Mouse (Mus musculus) lung, embryonic 14.5 days (tissue): Measurements from ENCODE around the gene Tec. TPM values are rescaled to one million over a fixed set of nuclear protein-coding genes. Genes with fewer than 3 reads are reported as not detected.

Experiments
- ATAC-seq: fragments of 200-750 bp; cut with Nextera tagmentation; 2 replicates; pipeline ENCODE4 v1.8.0; 2017; ENCODE audit warnings: mild to moderate bottlenecking, moderate TSS enrichment, moderate library complexity; ENCODE audit not compliant: insufficient read depth
- DNase-seq: peaks from one replicate; pipeline ENCODE4 v3.0.0-alpha.2; 2015
- H3K27ac ChIP-seq: fragments of 300-500 bp; sonication (generic); 2 replicates; pipeline ENCODE4 v1.5.1; 2014; ENCODE audit warnings: low read depth, mild to moderate bottlenecking, moderate library complexity
- H3K27me3 ChIP-seq: fragments of 300-500 bp; sonication (generic); 2 replicates; pipeline ENCODE4 v1.6.1; 2014; ENCODE audit warnings: low read length, control low read depth; ENCODE audit not compliant: insufficient read depth
- H3K36me3 ChIP-seq: fragments of 300-500 bp; sonication (generic); 2 replicates; pipeline ENCODE4 v1.6.1; 2014; ENCODE audit warnings: control low read depth; ENCODE audit not compliant: insufficient read depth
- H3K4me1 ChIP-seq: fragments of 300-500 bp; sonication (generic); 2 replicates; pipeline ENCODE4 v1.6.1; 2014; ENCODE audit warnings: antibody characterized with exemption, control low read depth; ENCODE audit not compliant: insufficient read depth
- H3K4me2 ChIP-seq: fragments of 300-500 bp; sonication (generic); 2 replicates; pipeline ENCODE4 v1.6.1; 2014; ENCODE audit warnings: mild to moderate bottlenecking
- H3K4me3 ChIP-seq: fragments of 300-500 bp; sonication (generic); 2 replicates; pipeline ENCODE4 v1.5.1; 2014; ENCODE audit warnings: low read depth, low read length
- H3K9ac ChIP-seq: fragments of 300-500 bp; sonication (generic); 2 replicates; pipeline ENCODE4 v1.6.1; 2014
- H3K9me3 ChIP-seq: fragments of 300-500 bp; sonication (generic); 2 replicates; pipeline ENCODE4 v1.6.1; 2016; ENCODE audit warnings: low read depth, low read length, control low read depth
- CTCF ChIP-seq: IDR thresholded peaks from 2 replicates; pipeline ENCODE4 v1.5.1; 2016; ENCODE audit warnings: antibody characterized with exemption, low read depth
- WGBS: fragments of 180-500 bp; shearing (Covaris S2); extraction: QIAGEN DNeasy Blood & Tissue Kit; methylation state at CpG from one replicate; pipeline ENCODE4 v1.1.7; 2014; 5-methylcytosine and 5-hydroxymethylcytosine counted together
- polyA plus RNA-seq: library from polyadenylated mRNA; unstranded; fragments of >200 nt; fragmentation: Nextera tagmentation; extraction: Ambion mirVana; gene quantifications from 2 replicates; pipeline ENCODE4 v1.2.1, GENCODE M21; 2014

Gene Tec
- polyA plus RNA-seq, 1 experiment from 2014 or later, result 3.5 TPM

DNA sequence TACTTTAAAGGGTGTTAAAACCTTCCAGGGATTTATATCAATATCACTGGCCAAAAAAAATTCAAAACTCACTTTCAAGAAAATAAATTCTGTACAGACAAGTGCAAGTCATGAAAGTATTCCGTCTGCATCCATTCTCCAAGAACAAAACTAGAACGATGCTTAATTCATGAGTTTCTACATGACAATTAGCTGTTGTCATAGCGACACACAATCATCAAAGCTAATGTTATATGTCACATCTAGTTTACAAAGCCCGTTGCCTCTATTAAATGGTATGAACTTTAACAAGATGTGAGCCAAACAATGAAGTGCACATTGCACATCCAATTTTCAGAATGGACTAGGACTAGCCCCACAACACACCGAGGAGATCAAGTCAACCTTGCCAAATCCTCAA is 106.5 kb downstream of the Tec start:
- Histone ChIP-seq H3K27ac (no peak overlapping the region), H3K27me3 (no peaks in the 10 kb centered on the region), H3K4me2 (no peak overlapping the region), H3K4me3 (no peak overlapping the region), H3K36me3 (no peaks in the 10 kb centered on the region), H3K9ac (no peak overlapping the region), H3K4me1 (no peaks in the 10 kb centered on the region), H3K9me3 (no peaks in the 10 kb centered on the region)
- no peak for ATAC-seq
- DNase-seq, result no peak
- WGBS, result 88% methylated on average over 5 of the region's 5 CpGs
- no peak for TF ChIP-seq CTCF

DNA sequence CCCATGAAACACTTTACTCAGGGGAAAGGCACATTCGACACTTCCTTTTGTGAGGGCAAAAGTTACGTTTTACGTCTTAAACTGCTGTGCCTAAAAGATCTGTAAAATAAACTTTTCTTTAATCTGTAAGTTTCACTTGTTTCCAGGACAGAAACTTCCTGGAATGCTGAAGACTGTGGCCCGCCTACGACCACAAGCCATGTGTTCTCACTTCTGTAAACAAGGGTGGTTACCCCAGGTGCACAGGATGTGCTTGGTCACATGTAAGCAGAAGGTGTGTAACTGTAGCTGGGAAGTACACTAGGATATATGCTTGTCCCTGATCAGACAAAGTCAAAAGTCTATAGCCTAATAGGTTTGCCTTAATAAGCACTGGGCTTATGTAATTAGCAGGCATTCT is 107.0 kb downstream of the Tec start:
- Histone ChIP-seq H3K27ac (no peak overlapping the region), H3K36me3 (no peaks in the 10 kb centered on the region), H3K27me3 (no peaks in the 10 kb centered on the region), H3K9me3 (no peaks in the 10 kb centered on the region), H3K4me3 (no peak overlapping the region), H3K4me2 (no peak overlapping the region), H3K4me1 (no peaks in the 10 kb centered on the region), H3K9ac (no peak overlapping the region)
- DNase-seq, result no peak
- 45% methylated on average over 5 of the region's 5 CpGs for WGBS
- TF ChIP-seq CTCF, result no peak
- ATAC-seq, result no peak

DNA sequence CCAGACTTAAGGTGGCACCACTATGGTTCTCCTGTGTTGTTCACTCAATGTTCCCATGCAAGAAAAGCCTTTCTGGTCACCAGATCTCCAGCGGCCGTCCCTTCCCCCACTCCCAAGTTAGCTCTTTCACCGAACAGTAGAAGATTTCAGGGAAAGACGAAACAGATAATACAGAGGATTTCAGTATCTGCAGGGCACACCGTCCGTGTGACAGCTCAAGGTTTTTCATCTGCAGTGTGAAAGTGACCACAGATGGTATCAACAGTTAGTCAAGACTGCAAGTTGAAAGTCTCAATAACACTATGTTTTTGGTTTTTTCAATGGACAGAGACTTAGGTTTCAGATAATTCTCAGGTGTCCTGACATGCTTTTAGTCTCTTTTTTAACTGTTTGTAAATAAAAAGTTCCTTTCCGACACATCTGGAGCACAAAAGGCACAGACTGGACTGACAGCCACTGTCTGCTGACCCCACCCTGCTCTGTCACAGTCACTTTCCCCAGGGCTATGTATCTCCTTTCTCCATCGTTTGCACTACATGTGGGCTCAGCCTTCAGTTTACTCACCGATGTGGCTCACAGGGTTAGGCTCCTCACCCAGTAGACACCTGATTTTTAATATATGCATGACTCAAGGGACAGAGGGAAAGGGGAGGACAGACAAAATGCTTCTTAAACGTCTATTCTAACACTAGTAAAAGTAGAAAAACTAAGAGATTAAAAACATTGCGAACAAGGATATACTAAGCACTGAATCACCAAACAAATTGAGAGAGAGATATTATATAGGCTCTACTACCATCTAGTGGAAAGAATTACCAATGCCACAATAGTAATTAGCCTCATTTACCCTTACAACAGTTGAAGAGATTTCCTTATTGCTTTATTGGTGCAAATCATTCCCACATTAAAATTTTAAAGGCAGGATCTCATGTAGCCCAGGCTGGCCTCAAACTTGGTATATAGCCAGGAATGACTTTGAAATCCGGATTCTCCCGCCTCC is 109.1 kb downstream of the Tec start:
- peak; percentile 62 for TF ChIP-seq CTCF
- H3K4me2 ChIP-seq, result no peak overlapping the region
- no peak overlapping the region for H3K4me3 ChIP-seq
- no peaks in the 10 kb centered on the region for H3K9me3 ChIP-seq
- DNase-seq, result peak; percentile 59
- 64% methylated on average over 13 of the region's 13 CpGs for WGBS
- no peaks in the 10 kb centered on the region for H3K4me1 ChIP-seq
- no peaks in the 10 kb centered on the region for H3K27me3 ChIP-seq
- ATAC-seq, result peak; percentile 58; the same call in 1 of the 2 replicates
- no peak overlapping the region for H3K9ac ChIP-seq
- H3K27ac ChIP-seq, result no peak overlapping the region
- no peaks in the 10 kb centered on the region for H3K36me3 ChIP-seq

DNA sequence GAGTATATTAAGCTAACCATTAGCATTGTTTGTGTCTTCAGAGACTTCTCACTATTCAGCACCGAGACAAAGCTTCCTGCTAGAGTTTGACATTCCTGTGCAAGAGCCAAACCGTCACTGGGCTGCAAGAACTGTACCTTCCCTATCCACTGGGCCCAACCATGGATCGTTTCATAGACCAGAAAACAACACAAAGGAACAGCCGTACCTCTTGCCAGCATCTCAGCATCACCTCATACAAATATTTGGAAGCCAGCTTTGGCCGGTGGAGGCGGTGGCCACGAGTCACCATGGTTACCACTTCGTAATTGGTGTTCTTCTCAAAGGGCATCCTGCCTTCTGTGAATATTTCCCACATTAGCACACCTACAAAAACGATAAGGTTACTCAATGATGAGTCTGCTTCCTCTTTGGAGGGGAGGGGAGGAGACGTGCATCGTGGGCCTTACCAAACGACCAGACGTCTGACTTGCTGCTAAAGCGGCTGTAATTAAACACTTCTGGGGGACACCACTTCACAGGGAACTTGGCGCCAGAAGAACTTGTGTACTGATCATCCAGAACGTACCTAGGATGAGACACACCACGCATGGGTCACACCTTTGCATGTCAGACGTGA is 111.0 kb downstream of the Tec start:
- Histone ChIP-seq H3K9me3 (no peaks in the 10 kb centered on the region), H3K4me1 (no peaks in the 10 kb centered on the region), H3K9ac (no peak overlapping the region), H3K27me3 (no peaks in the 10 kb centered on the region), H3K27ac (no peak overlapping the region), H3K4me2 (no peak overlapping the region), H3K4me3 (no peak overlapping the region), H3K36me3 (no peaks in the 10 kb centered on the region)
- TF ChIP-seq CTCF, result no peak
- no peak for DNase-seq
- WGBS, result 64% methylated on average over 18 of the region's 18 CpGs
- no peak for ATAC-seq

DNA sequence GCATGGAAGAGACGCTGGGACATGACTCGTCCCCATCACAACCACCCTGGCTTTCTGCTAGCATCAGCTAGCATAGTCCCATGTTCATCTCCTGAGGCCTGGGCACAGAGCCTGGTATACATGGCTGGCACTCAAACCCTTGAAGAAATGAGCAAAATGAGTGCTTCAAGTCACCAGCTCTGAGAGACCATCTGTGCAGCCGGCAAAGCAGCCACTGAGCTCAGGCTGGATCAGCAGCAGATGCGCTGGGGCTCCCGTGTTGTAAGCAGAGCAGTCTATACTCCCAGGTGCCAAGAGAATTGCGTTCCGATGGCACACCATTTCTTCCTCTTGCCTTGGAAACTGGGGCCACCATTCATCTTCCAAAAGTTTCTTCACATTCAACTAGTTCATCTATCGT is 112.3 kb downstream of the Tec start:
- no peak overlapping the region for H3K27ac ChIP-seq
- WGBS, result 86% methylated on average over 8 of the region's 8 CpGs
- no peak for TF ChIP-seq CTCF
- H3K9me3 ChIP-seq, result no peaks in the 10 kb centered on the region
- ATAC-seq (no peak), DNase-seq (no peak)
- H3K4me2 ChIP-seq, result no peak overlapping the region
- no peak overlapping the region for H3K4me3 ChIP-seq
- no peaks in the 10 kb centered on the region for H3K4me1 ChIP-seq
- H3K27me3 ChIP-seq, result no peaks in the 10 kb centered on the region
- H3K36me3 ChIP-seq, result no peaks in the 10 kb centered on the region
- no peak overlapping the region for H3K9ac ChIP-seq

DNA sequence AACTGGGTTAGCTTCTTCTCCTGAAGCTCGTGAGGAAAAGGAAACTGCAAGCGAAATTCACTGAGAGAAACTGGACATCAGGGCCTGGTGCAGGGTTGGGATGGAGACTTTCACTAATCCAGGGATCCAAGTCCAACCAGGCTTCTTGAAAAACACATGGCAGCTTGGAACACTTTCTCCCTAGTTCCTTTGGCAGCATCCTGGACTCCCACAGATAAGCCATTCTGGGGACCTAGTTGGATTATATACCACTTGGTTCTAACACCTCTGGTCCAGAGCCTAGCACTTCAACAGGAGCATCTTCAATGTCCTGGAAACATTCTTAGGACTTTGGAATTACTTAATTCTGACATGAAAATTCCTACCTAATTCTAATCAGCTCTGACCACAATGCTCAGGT is 113.2 kb downstream of the Tec start:
- Histone ChIP-seq H3K27ac (no peak overlapping the region), H3K9ac (no peak overlapping the region), H3K27me3 (no peaks in the 10 kb centered on the region), H3K4me3 (no peak overlapping the region), H3K4me2 (no peak overlapping the region), H3K36me3 (no peaks in the 10 kb centered on the region), H3K4me1 (no peaks in the 10 kb centered on the region), H3K9me3 (no peaks in the 10 kb centered on the region)
- DNase-seq (no peak), ATAC-seq (no peak)
- WGBS, result 92% methylated on average over 2 of the region's 2 CpGs
- TF ChIP-seq CTCF, result no peak

DNA sequence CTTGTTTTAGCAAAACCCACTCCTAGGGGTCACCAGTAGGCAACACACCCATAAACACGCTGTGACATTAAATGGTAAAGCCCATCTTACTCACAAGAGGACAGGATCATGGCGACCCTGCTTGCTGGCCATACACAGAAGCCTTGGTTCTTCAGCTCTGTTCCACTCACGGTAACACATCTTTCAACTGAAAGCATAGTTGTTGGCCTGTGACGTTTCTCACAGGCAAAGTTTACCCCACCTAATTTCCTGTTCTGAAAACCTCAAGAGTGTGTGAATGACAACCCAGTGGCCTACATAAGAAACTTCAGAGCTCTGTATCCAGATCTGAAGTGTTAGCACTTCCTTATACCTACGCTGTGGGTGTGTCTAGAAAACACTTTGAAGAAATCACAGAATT is 115.7 kb downstream of the Tec start, which contains the start of gene Txk:
Txk (minus strand) TSS at position 193 of the 400 bp plus-strand sequence.
- Histone ChIP-seq H3K4me2 (no peak within 1 kb of the TSS), H3K4me1 (no peaks in the 10 kb centered on the region), H3K27ac (no peak within 1 kb of the TSS), H3K9ac (no peak within 1 kb of the TSS), H3K4me3 (no peak within 1 kb of the TSS), H3K27me3 (no peaks in the 10 kb centered on the region), H3K9me3 (no peaks in the 10 kb centered on the region), H3K36me3 (no peaks in the 10 kb centered on the region)
- ATAC-seq (no peak), DNase-seq (no peak)
- 60% methylated on average over 5 of the region's 5 CpGs for WGBS
- no peak for TF ChIP-seq CTCF
